Mouse (Mus musculus) heart, adult 11 months (tissue): ENCODE data around the gene Kctd12.

Experiments used
- DNase-seq: peaks from one replicate; pipeline ENCODE4 v3.0.0; 2022

The Kctd12 gene

DNA sequence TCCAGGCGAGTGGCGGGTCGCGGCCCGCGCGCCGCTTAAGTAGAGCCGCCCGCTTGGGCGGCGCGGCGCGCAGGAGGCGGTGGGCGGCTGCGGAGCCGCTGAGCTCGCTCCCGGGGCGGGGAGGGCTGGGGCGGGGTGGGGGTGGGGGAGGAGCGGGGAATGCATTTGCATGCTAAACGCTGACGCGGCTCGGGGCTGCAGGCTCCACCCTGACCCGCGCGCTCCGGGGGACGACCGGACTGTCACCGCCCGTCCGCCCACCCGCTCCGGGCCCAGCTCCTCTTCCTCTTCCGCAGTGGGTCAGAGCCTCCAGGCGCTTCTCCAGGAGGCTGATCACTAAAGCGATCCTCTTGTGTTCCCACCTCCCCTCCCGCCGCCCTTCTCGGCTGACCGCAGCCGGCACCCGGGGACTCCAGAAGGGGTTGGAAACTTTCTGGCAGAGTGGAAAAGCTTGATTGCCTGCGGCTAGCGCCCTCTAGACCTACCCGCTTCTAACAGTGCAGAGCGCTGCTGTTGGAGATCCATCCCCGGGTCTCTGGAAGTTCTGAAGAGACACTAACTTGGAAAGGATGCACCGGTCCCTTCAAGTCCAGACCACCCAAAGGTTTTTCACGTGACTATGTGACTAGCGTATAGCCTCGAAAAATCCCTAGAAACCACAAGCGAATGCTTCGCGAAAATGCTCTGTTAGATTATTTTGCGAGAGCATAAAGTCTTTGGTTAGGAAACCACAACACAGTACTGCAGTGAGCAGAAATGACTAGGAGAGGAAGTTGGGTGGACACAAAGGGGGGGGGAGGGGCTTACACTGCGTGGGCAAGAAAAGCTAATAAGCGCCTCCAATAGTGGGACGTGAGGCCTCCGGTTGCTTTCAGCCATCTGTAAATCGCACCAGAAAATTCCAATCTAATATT, at the start of gene Kctd12:
Gene Kctd12 (minus strand): TSS at position 11 of the 914 bp plus-strand sequence.
- DNase-seq, result peak; percentile 100

DNA sequence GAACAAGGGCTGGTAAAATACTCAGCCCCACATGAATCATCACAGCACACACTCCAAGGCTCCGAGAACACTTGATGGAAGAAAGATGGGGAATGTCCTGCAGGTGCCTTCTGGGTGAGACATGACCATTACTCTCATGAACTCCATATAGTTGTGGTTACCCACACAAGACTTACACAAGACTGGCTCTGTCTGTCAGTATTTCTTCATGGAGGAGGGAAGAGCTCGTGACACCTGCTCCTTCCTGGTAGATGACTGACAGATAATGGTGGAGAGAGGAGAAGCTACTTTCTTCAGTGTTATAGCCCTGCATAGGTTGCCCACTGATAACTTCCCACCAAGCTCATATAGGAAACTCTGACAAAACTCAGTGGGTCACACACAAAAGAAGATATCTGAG, 46.8 kb upstream of the Kctd12 start:
- peak; percentile 27 for DNase-seq

DNA sequence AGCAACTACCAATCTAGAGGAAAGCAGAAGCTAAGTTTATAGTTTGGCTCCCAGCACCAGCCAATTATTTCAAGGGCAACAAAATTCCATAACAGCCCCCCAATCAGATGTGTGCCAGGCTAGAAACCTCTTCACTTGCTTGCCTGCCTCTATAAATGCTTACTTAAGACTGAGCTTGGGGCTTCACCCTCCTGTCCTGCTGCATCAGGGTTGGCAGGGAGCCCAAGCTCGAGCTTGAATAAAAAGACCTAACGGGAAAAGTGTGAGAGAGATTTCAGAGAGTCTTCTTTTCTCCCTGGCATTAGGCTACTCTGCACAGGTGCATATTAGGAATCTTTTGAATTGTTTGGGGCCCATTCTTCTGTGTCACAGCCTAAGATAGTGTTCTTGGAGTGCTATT, 37.6 kb upstream of the Kctd12 start:
- peak; percentile 69 for DNase-seq

DNA sequence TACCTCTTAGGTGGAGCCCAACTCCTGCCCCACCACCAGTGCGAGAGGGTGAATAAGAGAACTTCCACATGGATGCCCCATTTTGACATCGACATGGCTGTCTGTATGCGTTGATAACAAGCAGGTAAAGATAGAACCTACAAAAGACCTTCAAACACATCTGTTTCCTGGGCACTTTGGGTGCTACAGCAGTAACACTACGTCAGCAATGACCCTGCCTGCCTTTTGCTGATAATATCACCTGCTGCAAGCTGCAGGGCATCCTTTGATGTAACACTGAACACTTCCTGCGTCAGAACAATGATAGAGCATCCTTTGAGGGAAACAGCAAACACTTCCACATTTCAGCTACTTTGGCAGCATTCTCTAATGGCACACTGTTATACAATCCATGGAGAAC, 34.6 kb upstream of the Kctd12 start:
- DNase-seq, result peak; percentile 72

DNA sequence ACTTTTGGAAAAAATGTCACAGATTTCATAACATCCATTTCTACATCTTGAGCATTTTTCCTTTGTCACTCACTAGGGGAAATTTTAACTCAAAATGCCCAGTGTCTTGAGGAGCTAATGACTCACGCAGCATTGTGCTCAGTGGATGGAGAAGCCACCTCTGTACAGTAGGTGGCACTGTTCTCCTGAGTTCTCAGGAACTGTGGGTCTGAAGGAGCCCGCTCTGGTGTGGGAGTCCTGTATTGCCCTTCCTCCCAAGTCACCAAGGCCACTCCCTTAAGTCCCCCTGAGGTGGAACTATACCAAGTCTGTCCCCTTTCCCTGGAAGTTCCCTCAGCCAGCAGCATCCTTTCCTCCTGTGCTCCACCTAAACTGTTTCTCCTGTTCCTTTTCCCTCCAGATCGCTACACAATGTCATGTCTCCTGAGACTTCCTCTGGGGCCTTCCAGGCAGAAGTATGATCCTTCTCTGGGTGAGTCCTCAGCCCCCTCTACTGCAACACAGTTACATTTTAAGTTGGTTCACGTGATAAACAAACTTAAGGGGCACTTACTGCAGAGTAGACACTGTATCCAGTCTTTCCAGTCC, 30.2 kb upstream of the Kctd12 start:
- DNase-seq, result peak; percentile 94

DNA sequence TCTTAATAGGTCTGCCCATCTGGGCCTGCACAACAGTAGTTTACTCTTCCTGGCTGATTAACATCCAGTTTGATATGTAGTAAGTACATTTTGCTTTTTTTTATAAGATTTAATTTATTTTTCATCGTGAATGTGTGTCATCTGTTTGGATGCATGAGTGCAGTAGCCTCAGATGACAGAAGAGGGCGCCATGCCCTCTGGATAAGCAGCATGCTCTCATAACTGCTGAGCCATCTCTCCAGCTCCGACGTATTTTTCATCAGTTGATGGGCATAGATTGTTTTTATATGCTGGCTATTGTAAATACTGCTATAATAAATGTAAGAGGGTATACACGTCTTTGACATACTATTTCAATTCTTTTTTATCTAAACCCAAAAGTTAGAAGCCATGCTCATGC, 29.3 kb upstream of the Kctd12 start:
- DNase-seq, result peak; percentile 61

DNA sequence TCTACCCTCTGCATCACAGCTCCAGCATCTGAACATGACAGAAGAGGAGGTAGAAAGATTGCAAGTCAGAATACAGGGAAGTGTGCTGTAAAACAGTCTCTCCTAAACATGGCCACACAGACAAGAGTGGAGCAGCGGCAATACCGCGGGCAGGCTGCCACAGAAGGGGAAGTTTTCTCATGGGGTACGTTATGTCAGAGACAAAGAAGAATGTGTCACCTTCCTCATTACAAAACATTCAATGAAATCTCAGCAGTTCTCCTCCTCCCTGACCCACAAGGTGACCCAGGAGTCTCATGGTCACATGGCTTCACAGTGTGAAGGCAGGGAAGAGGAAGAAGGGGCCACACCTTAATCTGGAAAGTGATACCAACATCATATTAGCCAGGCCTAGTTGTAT, 25.3 kb upstream of the Kctd12 start:
- DNase-seq, result peak; percentile 86

DNA sequence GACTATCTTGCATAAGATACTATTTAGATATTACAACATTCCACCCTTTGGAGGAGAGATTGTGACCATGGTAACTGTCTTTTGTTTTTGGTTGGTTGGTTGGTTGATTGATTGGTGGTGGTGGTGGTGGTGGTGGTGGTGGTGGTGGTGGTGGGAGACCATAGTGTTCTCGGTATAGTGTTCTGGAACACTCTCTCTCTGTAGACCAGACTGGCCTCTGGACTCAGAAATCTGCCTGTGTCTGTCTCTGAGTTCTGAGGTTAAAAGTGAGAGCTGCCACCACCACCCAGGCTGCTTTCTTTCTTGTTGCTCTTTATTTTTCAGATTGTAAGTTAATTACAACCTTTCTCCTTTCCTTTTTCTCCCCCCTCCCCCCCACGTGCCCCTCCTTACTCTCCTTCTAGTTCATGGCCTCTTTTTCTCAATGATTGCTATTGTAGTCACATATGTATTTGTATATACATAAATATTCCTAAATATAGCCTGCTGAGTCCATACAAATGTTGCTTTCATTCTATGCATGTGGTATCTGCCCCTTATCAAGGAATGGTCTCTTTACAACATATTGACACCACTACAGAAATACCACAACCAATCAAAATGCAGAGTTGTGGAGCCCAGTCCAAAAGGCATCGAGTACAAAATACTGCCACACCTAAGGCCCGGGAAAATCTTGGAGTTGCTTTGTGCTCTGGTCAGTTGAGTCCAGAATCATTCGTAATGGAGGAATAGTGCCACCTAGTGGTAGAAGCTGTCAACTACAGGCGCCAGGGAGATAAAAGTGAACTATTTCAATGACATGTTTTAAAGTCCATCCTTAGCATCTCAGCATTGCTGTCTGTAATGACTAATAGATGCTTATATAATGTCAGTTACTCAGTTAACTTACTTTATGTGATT, 12.5 kb upstream of the Kctd12 start:
- DNase-seq, result peak; percentile 92

DNA sequence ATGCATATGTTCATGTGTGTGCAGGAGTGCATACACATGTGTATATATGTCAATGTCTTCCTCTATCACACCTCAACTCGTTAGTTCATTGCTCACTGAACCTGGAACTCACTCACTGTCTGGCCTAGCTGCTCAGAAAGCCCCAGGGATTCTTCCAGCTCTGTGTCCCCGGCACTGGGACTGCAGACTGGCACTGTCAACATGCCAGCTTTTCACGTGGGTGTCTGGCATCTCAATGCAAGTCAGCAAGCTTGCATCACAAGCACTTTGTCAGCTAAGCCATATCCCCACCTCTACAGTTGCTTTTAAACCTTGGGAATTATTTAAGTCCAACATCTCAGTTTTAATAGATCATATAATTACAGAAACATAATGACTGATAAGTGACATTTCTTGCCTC, 8.3 kb upstream of the Kctd12 start:
- peak; percentile 80 for DNase-seq

DNA sequence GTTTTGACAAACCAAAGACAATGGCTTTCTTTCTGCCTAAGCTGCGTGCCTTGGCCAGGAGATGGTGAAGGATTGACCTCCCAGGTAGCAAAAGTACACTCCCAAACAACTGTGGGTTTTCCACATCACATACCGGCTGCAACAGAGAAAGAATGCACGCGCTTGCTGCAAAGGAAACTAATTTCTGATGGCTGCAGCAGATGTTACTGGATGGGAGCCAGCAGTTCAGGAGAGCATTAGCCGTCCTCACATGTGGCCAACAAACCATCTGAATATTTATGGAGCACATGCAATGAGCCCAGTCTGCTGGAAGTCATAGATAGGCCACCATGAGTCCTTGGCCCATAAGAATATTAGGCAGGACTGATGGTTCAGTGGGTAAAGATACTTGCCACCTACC, 7.4 kb upstream of the Kctd12 start:
- peak; percentile 94 for DNase-seq

DNA sequence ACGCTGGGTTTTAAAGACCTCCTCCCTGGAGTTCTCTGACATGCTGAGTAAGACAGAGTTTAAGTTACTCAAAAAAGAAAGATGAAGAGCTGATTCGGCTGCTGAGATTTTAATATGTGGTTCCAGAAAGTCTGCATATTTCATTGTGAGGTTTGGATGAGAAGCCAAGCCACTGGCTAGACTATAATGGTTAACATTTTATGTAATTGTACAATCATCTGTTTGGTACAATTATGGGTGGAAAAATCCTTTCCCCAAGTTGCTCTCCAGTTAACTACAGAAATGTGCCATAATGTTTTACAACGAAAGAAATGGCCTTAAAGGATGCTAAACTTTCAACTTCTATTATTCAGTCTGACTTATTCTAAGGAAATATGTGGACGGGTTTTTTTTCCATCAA, 6.8 kb upstream of the Kctd12 start:
- DNase-seq, result no peak

DNA sequence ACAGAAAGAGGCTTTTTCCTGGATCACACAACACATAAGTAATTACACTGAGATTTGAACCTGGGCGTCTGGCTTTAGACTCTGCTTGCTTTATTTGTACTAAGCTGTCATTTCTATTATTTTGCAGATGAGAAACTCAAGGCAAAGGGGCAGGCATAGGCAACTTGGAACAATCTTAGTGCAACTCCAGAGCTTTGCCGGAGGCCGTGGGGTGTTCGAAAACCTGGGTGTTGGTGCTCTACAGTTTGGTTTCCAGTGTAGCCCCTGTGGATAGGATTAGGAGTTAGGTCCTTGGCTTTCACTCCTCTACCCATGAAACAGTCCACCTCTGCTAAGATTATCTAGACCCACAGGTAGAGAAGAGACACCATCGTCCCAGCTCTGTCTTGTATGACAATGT, 5.2 kb upstream of the Kctd12 start:
- peak; percentile 71 for DNase-seq

DNA sequence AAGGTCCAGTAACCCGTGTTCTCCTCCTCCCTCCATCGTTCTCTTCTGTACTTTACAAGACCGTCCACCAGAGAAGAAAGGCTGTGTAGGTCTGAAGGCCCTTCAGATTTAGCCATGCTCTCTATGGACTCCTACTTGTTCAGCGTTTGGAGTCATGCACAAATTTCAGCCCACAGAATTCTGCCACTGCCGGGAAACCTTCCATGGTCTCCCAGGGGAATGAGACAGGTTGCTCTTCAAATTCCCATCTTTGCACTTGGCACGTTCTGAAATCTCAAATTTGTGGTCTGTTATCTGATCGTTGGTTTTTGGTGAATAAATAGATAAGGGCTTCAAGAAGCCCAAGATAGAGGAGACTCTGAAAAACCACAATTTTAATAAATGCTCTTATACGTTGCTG, 1.2 kb upstream of the Kctd12 start:
- peak; percentile 71 for DNase-seq

DNA sequence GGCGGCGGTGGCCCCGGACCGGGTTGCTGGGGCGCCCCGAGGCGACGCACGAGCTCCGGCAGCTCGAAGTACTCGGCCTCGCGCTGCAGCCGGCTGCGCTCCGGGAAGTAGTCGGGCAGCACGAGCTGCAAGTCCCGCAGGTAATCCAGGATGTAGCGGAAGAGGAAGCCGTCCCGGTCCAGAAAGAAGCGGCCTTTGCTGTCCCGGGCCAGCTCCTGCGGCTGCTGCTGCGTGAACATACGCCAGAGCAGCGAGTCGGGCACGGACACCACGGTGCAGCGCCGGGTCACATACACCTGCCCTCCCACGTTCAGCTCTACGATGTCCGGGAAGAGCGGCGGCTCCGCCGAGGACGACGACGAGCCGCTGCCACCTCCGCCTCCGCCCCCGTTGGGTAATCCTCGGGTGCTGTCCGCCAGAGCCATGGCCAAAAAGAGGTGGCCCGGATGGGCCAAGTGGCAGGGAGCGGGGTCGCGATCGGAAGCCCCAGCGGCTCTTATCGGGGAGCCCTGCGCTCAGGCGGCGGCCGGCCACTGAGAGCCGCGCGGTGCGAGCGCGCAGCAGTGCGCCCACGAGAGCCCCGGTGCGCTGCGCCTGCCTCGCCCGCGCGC, 316 bp downstream of the Kctd12 start:
- no peak for DNase-seq

DNA sequence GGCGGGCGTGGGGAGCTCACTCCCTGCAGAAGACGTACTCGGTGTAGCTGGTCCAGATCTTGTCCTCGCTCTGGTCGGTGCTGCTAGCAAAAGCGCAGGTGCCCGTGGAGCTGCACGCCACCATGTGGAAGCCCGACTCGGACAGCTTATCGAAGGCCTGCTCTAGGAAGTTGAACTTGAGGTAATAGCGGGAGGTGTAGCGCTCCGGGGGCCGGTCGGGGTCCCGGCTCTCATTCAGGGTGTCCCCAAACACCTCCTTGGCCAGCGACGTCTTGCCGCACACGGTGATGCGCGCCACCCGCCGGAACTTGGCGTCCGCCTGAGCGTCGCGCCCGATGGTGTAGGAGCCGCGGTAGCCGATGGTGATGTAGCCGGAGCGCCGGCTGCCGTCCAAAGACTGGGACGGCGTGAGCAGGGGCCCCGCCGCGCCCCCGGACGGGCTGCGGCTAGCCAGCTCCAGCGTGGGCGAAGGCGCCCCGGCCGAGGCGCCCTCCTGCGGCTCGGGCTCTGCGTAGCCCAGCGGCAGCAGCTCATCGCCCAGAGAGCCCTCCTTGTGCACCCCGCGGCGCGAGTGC, 909 bp downstream of the Kctd12 start:
- DNase-seq, result peak; percentile 97

DNA sequence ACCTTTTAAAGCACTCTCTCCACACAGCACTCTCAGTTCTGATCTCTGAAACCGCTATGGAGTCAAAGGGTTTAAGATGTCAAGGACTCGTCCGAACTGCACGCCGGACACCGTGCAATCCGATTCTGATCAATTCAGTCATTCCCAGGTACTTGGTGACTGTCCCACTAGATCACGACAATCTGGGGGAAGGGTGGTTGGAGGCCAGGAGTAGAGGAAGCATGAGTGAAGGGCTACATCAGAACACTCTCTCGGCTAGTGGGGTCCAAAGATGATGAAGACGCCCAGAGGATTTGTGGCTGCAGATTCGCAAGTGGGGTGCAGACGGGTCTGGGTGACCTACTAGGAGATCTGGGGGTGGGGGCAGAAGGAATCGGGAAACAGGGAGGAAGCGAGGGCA, 1.5 kb downstream of the Kctd12 start:
- DNase-seq, result no peak

DNA sequence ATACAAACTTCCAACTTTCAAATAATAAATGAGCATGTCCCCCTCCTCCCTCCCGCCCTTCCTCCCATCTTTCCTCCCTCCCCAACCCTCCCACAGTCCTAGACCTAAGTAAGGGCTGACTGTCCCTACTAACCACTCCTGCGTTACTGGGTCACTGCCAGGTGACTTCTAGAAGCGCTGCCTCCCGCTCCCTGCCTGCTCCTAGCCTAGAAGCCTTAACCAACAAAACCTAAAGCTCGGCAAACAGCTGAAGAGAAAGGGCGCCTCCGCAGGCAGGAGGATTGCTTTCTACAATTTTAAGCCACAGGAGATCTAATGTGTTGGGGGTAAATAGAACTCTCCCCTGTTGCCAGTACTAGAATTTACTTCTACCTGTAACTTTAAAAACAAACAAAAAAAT, 2.0 kb downstream of the Kctd12 start:
- peak; percentile 93 for DNase-seq

DNA sequence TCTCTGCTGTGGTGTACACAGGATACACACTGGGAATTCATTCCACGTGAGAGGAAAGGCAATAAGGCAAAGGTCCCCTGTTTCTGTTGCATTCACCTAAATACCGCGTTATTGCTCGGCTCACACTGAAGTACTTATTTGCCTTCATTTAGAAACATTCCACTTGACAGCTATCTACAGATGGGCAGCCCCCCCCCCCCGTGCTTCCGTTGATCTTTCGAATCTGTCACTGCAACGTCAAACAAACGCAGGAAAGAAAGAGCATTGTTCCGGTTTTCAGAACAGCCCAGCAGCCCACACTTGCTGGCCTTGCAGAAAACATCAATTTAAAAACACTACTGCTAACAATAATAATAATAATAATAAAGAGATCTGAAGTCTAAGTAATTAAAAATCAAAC, 2.6 kb downstream of the Kctd12 start:
- peak; percentile 89 for DNase-seq

DNA sequence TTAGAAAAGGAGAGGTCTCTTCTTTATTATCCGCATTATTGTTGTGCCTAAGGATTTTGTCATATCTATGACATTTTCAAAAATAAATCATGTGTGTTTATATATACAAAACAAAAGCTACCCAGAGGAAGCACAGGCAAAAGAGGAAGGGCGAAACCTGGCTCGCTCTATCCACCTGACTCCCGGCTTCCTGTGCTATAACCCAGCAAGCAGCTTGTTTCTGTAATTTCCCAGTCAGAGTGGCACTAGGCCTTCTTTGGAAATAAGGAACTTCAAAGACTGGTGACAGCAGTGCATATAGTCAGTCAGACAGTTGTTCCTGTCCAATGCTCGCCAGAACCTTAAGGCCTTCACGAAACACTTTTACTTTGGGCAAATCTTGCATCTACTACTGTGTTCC, 6.6 kb downstream of the Kctd12 start:
- peak; percentile 97 for DNase-seq

DNA sequence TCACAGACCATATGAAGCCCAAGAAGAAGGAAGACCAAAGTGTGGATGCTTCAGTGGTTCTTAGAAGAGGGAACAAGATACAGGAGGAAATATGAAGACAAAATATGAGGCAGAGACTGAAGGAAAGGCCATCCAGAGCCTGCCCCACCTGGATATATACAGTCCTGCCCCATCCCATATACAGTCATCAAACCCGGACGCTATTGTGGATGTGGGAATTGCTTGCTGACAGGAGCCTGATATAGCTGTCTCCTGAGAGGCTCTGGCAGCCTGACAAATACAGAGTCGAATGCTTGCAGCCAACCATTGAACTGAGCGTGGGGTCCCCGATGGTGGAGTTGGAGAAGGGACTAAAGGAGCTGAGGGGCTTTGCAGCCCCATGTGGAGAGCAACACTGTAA, 13.6 kb downstream of the Kctd12 start:
- DNase-seq, result peak; percentile 74

DNA sequence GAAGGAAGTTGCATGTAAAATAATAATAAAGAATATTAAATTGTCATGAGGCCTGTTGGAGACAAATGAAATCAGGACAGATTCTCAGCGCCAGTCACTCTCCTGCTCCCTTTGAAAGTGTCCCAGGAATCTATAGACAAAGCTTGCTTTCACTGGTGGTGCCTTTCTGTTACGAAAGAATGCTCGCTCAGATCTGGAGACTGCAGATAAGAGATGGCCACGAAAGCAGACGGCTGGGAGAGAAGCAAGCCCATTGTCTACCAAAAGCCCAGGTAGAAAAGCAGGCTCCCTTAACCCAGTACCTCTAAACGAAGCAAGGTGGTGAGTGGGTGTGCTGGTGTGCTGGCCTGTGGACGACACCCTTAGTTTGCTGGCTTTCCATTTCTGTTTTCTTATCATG, 16.2 kb downstream of the Kctd12 start:
- peak; percentile 27 for DNase-seq

DNA sequence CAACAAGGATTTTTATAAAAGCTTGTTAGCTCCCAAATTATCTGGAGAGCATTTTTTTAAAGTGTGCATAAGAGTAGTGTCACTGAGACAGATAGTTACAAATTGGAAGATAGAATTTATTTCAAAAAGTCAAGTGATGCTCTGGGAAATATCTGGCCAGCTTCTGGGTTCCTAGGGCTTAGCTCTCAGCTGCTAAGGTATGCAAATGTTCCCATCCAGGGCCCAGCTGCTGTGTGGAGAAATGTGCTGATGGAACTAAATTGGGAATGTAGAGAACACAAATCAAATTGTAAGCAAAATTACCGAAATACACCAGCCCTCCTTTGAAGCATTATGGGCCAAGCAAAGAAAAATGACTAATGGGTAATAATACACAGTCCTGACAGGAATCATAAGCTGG, 16.6 kb downstream of the Kctd12 start:
- peak; percentile 55 for DNase-seq

DNA sequence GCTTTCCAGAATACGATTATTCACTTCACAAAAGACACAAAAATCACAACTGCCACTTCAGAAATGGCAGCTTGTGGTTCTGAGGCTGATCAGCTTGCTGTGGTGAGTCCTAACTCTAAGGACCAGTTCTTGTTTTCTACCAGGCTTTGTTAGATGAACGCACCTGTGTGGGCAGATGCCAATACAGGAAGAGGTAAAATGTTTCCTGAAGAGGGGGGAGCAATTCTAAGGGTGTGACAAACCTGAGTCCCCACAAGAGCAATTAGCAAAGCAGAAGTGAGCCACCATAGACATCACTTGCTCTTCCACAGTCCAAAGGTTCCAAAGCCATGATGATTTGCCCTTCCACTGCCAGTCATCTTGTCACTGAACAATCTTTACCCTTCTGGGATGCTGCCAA, 20.4 kb downstream of the Kctd12 start:
- no peak for DNase-seq
